Comparison of ENCODE assay signal across 1 mouse cellular context in genomic region chr6:87873963-87874362, GRCm38 (mm10).
TF ChIP-seq lines count a peak whose summit lies in the region.

No protein-coding gene starts in this region.

TF ChIP-seq in CH12.LX, 34 proteins besides CTCF, POLR2A, EP300 and RAD21 (continued from another document):
- TF ChIP-seq MYC (IDR thresholded peaks at IDR 0.05; ENCODE audit: low read depth, low read length) (no peak), ETS1 (conservative IDR thresholded peaks at IDR 0.05; ENCODE audit: low read depth, low read length) (no peak), CHD2 (IDR thresholded peaks at IDR 0.05; ENCODE audit: low read length) (no peak), SMC3 (IDR thresholded peaks at IDR 0.05; ENCODE audit: low read depth, low read length) (no peak), RCOR1 (conservative IDR thresholded peaks at IDR 0.05; ENCODE audit: low read depth, low read length) (no peak), JUND (conservative IDR thresholded peaks at IDR 0.05; ENCODE audit: low read depth, low read length) (no peak), SIN3A (IDR thresholded peaks at IDR 0.05; ENCODE audit: low read length) (no peak), CHD1 (IDR thresholded peaks at IDR 0.05; ENCODE audit: low read depth, low read length) (no peak)
